Mouse (Mus musculus): Measurements from ENCODE around the gene Blmh.

GRCm38 (mm10) chr11:76983641-76984040 is 59.0 kb downstream of the Blmh start:
- TF ChIP-seq POLR2A (IDR thresholded peaks at IDR 0.05; ENCODE audit: insufficient read length, low read depth) = no peak
- TF ChIP-seq E2F4 (IDR thresholded peaks at IDR 0.05; ENCODE audit: insufficient read depth) = no peak

All from myocyte (in vitro differentiated cells).